Mouse (Mus musculus): ENCODE results near the gene Espn.
A peak's percentile ranks its signal among the peaks of the same experiment; 100 is the strongest.

Espn gene

DNA sequence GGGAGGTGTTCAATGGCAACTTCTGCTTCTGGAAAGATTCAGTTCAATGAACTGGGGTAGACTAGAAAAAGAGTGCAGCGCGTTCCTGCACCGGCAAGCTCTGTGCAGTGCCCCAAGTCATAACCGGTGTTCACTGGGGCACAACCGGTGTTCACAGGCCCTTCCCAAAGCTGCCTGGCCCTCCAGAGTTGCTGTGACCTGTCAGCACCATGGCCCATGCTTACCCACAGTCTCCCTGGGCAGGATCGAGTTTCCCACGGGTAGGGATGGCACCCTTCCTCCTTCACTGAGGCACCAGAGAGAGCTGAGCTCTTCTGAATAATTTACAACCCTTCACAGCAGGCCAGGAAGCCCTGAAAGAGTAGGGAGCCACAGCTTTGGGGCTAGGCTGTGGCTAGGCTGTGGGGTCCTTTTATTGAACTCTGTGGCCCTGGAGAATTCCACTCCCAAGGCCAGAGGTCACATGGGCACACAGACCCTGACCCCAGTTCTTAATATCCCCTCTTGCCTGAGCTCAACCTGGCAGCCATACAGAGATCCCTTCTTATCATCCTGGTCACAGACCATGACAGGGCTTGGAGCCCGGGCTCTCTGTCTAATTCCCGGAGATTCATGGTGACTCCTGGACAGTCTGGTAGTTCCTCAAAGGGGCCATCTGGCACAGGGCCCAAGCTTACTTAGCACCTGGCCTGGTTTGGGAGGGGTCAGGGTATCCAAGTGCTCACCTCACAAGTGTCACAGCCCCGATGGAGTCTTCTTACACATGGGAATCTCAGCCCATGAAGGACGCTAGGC is 5.9 kb downstream of the Espn start:
- DNase-seq (ENCODE audit: low read depth) = no peak

DNA sequence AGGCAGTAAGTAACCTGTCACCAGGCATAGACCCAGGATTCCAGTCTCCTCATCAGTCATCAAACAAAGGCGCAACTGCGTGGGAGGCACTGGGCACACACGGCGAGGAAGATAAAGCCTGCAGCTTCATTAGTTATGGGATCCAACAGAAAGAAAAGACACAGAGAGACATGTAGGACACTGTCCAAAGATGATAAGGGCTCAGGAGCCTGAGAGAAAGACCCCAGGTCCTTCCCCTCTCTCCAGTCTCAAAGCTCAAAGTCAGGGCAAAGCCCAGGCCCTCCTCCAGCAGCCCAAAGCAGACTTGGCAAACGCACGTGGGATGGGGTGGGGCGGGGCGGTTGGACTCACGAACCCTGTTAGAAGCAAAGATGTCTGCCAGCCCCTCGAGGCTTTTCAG is 6.7 kb downstream of the Espn start:
- no peak for DNase-seq (ENCODE audit: low read depth)

DNA sequence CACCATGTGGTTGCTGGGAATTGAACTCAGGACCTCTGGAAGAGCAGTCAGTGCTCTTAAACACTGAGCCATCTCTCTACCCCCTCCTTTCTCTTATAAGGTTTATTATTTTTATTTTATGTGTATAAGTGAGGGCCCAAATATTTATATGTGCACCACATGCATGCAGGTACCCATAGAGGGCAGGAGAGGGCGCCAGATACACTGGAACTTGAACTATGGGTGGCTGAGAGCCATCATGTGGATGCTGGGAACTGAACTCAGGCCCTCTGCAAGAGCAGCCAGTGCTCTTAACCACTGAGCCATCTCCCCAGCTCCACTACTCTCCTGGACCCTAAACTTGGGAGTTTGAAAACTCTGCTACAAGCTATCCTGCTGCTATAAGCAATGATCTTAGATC is 8.5 kb downstream of the Espn start:
- no peak for DNase-seq (ENCODE audit: low read depth)

DNA sequence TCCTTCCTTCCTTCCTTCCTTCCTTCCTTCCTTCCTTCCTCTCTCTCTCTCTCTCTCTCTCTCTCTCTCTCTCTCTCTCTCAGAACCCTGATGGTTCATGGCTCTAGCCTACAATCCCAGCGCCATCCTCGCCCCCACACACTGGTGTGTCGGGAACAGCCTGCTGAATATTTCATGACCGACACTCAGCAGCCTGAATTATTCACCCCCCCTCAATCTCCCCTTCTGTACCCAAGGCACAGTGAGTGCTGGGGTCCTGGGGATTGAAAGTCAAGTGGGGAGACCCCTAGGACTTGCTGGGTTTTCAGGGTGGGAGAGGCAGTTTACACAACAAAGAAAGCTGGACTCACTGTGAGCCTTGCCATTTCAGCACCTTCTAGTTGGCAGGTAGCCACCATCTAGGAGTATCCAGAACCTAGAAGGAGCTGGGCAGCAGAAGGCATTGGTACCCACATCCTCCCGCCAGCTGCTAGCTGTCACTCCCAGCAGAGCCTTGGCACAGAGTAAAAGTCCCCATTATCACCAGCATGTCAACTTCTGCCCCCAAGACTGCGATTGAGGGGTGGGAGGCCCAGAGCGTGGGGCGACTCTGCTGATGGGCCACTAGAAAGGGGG is 10.5 kb downstream of the Espn start:
- DNase-seq (ENCODE audit: low read depth) = no peak

DNA sequence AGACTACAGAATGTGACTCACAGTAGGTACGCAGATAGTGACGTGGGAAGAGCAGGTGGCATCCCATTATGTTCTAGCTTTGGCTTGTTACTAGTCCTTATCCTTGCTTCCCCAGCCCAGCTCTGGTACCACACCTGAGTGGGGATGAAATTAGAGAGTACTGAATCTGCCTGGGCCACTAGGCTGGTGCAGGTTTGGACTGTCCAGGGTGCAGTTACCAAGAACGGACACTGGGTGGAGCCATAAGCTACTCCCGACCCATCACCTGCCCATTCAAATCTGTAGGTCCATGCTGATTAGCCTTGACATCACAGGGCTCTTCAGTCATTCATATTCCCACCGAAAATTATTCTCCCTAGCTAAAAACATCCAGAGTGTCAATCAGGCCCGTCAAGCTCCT is 11.7 kb downstream of the Espn start:
- DNase-seq (ENCODE audit: low read depth) = peak; percentile 82

DNA sequence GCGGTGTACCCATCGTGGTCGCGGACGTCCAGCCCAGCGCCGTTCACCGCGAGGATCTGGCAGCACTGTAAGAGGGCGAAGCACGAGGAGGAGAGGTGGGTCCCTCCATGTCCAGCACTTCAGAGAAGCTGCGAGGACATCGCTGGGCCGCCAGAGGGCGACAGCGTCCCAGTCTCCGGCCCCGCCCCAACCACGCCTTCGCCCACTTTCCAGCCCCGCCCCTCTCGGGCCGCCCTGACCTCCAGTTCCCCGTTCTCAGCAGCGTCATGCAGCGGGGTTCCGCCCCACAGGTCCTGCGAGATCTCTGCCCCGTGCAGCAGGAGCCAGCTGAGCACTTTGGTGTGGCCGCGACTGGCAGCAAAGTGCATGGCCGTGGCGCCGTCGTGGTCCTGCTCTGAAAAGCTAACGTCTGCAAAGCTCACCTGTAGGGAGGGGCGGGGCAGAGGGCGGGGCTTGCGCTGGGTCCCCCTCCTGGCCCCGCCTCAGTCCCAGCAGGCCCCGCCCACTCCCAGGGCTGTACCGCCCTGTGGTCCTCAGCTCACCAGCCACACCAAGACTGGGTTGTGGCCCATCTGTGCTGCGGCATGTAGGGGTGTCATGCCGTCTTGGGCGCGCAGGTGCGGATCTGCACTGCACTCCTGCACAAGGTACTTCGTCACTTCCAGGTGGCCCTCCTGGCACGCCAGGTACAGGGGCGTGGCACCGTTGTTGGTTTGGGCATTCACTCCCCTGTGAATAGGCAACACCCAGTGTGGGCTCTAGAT is 13.5 kb downstream of the Espn start:
- DNase-seq (ENCODE audit: low read depth) = peak; percentile 92

DNA sequence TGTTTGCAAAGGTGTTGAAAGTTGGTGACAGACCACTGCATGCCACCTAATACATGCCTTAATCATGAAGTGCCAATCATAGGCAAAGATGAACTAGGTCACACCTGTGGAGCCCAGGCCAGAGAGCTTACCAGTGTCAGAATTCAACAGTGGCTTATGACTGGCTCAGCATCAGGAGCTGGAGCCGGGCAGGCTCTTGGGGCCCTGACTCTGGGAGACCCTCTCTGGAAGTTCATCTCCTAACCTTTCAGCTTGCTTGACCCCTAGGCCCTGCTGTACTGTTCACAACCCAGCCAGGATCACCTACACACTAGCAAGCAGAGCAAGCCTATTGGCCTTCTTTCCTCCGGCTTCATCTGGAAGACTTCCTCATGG is 15.3 kb downstream of the Espn start:
- no peak for DNase-seq (ENCODE audit: low read depth)

DNA sequence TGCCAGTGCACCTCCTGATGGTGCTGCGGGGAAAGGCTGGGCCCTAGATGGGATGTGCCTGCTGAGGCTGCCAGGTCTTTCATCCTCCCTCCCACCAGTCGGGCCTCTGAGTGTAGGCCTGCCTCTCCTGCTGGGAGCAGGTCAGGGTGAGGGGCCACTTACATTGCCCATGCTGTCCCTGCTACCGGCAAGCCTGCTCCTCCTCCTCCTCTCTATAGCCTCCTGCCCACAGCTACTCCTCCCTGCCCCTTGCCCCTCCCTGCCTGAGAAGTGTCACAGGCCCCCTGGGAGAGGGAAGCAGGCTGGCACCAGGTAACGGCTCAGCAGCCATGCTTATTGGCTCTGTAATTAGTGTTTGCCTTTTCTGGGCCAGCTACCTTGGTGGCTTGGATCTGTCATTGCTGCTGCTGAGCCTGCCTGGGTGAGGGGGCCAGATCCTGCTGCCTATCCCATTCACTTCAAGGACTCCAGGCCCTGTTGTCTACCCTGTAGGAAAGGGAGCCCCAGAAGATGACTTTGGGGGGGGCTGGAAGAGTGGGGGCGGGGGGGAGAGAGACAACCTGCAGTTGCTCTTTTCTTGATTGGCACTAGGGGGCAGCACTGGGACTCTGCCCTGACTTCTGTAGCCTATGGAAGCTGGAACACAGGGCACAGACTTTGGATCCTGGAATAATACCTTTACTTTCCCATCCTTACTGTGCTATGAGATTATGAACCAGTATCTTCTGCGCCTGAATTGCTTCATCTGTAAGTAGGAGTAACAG is 15.9 kb downstream of the Espn start:
- DNase-seq (ENCODE audit: low read depth) = peak; percentile 76

DNA sequence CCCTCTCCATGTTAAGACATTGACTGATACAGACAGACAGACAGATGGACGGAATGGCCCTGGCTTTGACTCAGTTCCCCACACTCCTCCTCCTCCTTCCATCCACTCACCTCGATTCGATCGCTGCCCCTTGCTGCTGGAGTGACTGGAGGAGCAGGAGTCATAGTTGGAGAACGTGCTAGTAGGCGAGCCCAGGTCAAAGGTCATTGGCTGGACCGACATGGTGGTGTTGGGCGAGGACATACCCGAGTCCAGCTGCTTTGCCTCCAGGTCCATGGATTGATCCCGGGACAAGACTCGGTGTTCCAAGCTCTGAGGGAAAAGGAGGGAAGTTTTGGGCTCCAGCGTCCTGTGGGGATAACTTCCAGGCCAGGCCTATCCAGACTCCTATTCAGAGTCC is 16.8 kb downstream of the Espn start:
- no peak for DNase-seq (ENCODE audit: low read depth)

DNA sequence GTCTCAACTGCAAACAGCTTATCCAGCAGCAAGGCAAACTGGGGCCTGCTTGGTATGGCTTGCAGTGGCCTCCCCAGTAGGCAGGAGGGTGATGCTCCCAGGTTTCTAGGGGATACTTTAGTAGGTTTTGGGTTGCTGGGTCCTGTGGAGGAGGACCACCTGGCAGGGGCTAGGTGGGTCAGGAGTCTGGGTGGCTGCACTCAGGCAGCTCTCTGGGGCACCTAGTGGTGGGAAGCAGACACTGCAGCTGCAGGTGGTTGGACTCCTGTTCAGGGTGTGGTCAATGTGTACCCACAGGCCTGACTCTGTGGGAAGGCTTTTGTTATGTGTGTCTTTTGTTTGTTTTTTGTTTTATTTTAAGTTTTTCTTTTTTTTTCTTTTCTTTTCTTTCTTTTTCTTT is 17.7 kb downstream of the Espn start:
- DNase-seq (ENCODE audit: low read depth) = peak; percentile 80

DNA sequence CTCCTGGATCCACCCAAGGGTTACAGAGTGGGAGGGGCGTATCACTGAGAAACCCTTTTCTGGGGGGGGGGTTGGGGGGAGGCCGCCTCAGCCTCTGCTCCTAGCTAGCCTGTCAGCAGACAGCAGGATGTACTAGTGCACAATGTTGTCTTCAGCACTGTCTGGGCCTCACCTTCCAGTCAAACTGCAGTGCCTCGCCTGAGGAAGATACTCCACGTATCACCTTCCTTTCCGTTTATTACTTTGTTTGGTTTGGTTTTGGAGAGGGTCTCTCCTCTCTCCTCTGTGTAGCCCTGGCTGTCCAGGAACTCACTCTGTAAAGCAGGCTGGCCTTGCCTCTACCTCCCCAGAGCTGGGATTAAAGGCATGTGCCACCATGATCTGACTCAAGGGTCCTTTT is 19.0 kb downstream of the Espn start:
- DNase-seq (ENCODE audit: low read depth) = no peak

DNA sequence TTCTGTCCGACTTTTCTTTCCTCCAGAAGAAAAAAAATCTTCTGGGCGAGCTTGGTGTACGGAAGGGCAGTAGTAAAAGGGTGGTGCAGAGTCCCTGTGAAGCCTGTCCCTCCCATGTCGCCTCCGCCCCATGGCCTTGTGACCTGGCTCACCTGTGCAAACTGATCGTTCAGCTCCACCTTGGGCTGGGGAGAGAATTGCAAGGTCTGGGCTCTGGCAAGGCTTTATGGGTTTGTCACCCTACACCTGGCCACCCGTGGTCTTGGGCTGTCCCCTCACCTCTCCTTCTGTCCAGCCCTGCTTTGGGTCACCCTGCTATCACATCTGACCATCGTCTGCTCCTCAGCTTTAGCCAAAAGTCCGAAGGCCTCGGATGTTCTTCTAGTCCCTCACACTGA is 19.4 kb downstream of the Espn start:
- DNase-seq (ENCODE audit: low read depth) = no peak

DNA sequence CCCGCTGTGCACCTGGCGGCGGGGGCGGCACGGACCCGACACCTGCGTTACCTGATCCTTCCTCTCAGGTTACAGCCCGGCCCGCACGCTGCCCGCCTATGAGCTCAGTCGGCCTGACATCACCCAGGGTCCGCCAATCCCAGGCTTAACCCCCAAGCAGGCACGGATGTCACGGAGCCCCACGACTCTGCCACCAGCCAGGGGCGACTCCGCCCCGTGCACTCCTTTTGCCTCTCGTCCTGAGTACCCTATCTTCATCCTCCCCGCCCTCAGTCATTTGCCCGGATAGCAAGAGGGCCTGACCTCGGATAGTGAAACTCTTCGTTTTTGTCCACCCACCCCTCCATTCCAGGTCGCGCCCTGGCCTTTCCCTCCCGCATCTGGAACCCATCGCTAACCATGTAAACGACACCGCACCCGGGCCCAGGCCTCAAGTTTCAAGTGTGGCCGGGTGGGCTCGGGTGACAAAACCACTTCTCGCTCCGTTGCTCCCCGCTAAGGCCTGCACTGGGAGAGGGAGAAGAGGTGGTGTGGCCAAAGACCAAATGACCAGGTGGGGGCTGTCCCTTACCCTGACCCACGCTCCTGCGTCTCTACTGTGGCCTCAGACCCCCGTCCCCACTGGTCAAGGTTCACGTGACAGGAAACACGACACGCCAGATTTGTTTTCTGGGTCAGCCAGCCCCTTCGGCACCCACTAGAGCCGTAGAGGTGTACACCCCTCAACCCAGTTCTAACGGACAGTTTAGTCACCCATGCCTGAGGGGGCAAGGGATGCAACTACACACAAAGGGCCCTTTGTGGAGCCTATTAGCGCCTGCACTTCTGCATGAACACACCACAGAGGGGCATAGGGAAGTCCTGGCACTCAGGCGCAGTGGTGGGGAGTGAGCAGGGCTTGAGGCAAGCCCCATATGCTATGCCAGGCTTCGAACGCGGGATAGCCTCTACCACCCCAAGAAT is 20.1 kb downstream of the Espn start:
- peak; percentile 45 for DNase-seq (ENCODE audit: low read depth)

DNA sequence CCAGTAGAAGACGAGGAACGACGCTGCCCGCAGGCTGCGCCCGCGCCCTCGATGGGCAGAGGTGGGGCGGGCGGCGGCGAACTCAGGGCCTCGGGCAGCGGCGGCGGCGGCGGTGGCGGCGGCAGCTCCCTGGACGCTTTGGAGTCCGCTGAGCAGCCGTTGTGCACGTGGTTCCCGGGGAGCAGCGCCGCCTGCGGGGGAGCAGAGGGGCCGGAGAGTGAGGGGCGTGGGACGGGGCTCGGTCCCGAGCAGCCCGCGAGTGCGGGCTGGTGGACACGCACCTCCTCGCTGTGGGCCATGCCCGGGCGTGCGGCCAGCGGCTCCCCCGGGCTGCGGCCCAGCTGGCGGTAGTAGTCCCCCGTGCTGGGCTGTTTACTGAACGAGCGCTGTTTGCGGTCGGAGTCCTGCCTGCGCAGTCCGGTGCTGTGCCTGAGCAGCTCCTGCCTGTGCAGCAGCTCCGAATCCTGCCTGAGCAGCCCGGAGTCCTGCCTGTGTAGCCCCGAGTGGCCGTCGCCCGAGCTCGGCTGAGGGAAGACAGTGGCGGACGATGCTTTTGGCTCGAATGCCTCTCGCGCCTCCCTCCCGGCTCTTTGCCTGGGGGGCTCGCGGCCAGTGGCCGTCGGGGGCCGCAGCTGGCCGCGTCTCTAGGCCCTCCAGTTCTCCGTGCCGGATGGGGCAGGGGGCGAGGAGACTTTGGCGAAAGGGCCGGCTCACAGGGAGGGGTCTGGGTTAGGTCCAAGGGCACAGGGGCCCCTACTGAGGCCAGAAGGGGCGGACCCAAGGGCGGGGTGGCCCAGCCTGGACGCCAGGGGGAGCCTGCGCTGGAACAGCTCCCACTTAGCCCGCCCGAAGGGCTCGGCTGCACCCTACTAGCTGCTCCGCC is 21.2 kb downstream of the Espn start:
- peak; percentile 73 for DNase-seq (ENCODE audit: low read depth)

DNA sequence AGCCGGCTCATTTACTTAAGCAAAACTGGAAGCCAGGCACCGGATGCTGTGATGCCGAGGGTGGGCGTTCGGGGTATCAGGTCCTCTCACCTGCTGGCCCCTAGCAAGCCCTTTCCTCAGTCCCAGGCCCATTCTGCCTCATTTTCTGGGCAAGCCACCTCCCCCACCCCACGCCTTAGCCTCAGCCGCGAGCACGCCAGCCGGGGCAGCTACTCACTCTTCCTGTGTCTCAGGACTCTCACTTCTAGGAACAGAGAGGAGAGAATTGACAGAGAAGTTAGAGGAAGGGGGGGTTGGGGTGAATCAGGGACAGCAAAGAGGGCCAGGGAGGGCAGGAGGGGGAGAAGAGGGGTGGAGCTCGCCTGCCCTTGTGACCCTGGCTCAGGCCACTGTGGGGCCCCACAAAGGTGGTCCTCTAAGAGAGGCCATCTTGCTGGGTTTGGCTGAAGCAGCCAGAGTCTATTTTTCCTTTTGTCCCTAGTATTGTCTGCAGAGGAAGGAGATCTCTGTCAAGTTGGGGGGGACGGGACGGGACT is 22.7 kb downstream of the Espn start:
- DNase-seq (ENCODE audit: low read depth) = no peak

DNA sequence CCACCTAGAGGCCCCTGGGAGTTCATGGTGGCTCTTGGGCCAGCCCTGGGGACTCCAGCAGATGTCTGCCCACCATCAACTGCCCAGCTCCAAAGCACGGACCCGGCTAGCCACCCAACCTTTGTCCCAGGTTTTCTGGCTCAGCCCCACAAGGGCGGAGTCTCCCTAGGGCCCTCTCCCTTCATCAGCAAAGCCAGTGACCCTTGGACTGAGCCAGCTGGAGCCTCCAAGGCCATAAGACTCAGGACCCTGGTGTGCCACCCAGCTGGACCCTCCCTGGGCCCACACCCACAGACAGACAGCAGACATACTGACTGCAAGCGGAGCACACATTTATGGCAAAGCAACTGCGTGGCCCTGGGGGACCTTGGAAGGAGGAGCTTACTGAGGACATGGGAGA is 23.4 kb downstream of the Espn start:
- DNase-seq (ENCODE audit: low read depth) = no peak

DNA sequence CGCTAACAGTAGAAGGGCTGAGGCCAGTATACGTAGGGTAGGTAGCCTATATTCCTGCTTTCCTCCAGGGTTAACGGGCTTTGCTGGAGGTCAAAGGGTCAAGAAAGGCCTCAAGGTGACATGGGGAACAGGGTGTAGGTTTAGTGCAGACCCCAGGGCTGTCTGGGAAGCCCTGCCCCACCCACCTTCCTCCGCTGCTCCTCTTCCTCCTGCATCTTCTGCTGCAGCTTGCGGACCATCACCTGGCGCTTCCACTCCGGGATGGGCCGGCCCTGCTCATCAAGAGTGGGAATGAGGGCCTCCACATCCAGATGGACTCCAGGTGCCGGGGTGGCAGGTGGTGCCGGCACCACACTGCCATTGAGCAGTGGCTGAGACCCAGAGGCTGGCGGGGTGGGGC is 24.3 kb downstream of the Espn start:
- no peak for DNase-seq (ENCODE audit: low read depth)

DNA sequence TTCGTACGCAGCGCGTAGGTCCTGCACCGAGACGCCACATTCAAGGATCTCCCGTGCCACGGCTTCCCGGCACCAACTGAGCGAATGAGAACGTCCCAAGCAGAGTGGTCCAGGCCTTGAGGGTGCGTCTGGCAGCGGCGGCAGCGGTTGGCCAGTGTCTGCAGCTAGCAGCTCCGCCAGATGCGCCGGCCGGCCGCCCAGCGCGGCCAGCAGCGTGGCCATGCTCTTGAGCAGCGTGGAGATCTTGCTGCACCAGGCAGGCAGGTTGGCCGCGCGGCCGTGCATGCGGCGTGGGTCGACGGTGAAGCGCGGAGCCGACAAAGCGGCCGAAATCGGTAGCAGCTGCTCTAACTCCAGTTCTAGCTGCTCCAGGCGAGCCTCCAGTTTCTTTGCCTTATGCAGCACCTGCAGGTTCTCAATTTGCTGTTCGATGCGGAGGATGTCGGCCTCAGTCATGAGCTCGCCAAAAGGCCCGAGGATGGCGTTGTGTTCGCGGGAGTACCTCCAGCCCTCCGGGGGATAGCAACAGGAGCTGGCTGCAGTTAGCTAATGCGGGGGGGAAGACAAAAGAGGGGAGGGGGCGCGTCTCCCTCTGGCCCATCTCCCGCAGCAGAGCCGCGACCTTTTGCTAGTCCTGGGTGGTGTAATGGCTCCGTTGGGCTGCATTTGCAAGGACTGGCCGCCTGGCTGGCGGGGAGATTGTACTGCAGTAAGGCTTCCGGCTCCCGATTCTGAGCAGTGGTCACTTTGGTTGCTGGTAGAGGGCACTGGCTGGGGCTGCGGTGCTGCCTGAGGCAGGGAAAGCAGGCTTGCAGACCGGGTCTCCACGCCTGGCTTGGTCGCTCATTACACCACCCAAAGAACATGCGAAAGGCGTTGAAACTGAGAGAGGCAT is 25.9 kb downstream of the Espn start:
- DNase-seq (ENCODE audit: low read depth) = no peak

Measured in induced T-regulatory cell, adult 2 months (primary cell).